Mouse (Mus musculus): ENCODE measurements around the gene Hjurp. TPM values are rescaled to one million over a fixed set of nuclear protein-coding genes. Genes with fewer than 3 reads are reported as not detected.

The Hjurp gene
- polyA plus RNA-seq, 1 experiment, result 56.1 TPM

DNA sequence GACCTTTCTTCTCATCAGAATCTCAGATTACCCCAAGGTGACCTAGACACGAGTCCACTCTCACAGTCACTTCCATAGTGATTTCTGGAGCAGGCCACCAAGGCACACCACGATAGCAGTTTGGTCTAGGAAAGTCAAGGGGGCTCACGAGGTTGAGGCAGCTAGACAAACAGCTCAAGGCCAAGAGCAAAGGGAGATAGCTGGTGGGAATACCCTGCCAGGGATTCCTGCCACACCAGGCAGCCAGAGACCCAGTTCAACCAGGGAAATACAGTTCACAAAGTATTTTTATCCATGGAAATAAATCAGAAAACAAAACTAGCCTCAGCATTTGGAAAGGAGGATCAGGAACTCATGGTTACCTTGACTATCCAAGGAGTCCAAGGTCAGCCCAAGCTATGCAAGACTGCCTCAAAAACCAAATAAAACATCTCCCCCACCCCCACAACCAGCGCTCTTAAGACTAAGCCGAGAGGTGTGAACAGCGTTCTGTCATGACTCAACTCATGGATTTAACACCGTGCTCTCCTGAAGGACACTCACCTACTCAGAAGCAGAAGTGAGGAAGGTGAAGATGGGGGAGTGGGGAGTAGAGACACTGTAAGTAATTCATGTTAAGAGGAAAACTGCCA lies 13.1 kb downstream of the Hjurp start:
- no peak for DNase-seq (ENCODE audit: extremely low spot score in 1 of 2, low spot score in 1 of 2)

- no peak for DNase-seq (ENCODE audit: extremely low spot score in 1 of 2, low spot score in 1 of 2)
Observed at GRCm38 (mm10) chr1:88263778-88264177, 13.7 kb downstream of the Hjurp start.

GRCm38 (mm10) chr1:88262961-88263360 lies 14.5 kb downstream of the Hjurp start:
- DNase-seq (ENCODE audit: extremely low spot score in 1 of 2, low spot score in 1 of 2), result no peak

- no peak for DNase-seq (ENCODE audit: extremely low spot score in 1 of 2, low spot score in 1 of 2)
Observed at GRCm38 (mm10) chr1:88262255-88262654, 15.2 kb downstream of the Hjurp start.

GRCm38 (mm10) chr1:88261706-88262105 lies 15.7 kb downstream of the Hjurp start:
- no peak for DNase-seq (ENCODE audit: extremely low spot score in 1 of 2, low spot score in 1 of 2)

- no peak for DNase-seq (ENCODE audit: extremely low spot score in 1 of 2, low spot score in 1 of 2)
Observed at GRCm38 (mm10) chr1:88260604-88261377, 16.6 kb downstream of the Hjurp start.

DNA sequence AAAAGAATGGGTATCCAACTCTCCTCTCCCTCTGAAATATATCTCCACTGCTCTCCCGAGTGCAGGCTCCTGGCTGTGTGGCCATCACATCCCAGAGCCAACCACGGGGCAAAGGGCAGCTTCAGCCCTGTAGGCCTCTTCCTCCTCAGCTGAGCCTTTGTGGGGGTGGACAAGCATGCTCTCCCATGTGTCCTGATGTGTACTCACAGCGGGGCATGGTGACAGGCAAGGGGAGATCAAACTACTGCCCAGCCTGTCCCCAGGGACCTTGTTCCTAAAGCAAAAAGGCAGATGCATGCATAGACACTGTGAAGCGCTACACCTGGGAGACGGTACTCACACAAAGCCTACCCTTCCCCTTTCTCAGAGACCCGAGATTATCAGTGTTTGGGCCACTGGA lies 17.3 kb downstream of the Hjurp start:
- no peak for DNase-seq (ENCODE audit: extremely low spot score in 1 of 2, low spot score in 1 of 2)

DNA sequence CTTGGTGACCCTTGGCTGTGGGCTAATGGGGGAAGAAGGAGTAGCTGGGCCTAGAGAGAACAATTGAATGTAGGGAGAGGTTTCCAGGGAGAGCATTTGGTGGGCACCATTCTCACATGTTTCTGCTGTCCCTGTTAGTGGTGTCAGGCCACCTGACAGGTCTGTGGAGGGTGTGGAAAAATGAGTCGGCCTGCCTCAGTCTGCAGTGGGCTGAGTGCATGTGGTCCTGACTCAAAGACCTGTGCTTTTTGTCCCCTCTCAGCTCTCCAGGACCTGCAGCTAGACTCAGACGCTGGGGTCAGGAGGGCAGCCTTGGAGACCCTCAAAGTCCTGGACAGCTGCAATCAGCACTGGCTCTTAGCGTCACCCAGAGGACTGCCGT lies 17.8 kb downstream of the Hjurp start:
- no peak for DNase-seq (ENCODE audit: extremely low spot score in 1 of 2, low spot score in 1 of 2)

GRCm38 (mm10) chr1:88258881-88259642 lies 18.4 kb downstream of the Hjurp start:
- DNase-seq (ENCODE audit: extremely low spot score in 1 of 2, low spot score in 1 of 2), result no peak

DNA sequence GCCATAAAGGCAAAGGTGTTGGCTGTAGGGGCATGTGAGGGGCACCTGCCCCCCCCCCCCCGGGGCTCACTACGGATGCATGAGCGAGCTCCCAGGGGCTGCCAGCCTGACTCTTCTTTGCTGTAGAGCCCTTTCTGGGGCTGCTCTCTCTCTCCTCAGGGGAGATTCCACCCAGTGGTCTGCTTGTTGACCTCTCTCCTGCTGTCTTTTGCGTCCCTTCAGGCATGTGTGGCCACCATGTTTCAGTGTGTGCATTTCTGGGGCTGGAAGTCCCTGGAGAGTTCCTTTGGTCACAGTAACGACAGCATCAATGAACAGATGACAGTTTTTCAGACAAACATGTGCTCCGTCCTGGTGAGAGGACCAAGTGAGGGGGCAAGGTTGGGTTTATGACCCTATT lies 19.1 kb downstream of the Hjurp start:
- no peak for DNase-seq (ENCODE audit: extremely low spot score in 1 of 2, low spot score in 1 of 2)

DNA sequence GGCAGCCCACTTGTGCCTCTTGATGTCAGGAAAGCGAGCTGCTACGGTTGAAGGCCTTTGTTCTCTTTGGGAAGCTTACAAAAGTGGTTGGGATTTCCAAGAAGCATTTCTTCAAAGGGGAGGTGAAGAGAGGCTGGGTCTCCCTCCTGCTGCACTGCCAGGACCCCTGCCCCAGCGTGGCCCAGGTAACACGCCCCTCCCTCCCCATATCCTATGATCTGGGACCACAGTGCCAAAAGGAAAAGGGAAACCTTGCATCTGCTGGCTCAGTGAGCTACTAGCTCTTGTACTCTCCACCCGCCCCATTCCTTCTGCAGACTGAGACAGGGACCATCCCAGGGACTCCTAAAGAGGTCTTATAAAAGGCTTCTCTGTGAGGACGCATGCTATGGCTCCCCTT lies 19.8 kb downstream of the Hjurp start:
- no peak for DNase-seq (ENCODE audit: extremely low spot score in 1 of 2, low spot score in 1 of 2)

GRCm38 (mm10) chr1:88256886-88257663 lies 20.4 kb downstream of the Hjurp start:
- DNase-seq (ENCODE audit: extremely low spot score in 1 of 2, low spot score in 1 of 2), result no peak

- DNase-seq (ENCODE audit: extremely low spot score in 1 of 2, low spot score in 1 of 2), result no peak
Observed at GRCm38 (mm10) chr1:88255989-88256754, 21.3 kb downstream of the Hjurp start.

DNA sequence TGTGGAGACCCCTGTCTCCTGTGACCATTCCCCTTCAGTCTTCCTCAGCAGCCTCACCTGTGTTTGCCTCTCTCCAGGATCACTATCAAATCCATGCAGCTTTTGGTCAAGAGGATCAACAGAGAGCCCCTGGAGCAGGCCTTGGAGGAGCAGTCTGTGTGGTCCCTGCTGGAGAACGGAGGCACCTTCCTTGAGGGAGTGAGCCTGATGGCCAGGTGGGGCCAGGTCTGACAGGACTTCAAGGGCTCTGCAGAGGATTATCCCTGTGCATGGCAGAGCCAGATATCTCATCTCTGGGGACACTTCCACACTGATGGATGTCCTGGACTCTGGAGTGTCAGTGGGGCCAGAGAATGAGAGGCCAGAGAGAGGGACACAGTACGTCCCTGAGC lies 22.0 kb downstream of the Hjurp start:
- no peak for DNase-seq (ENCODE audit: extremely low spot score in 1 of 2, low spot score in 1 of 2)

- DNase-seq (ENCODE audit: extremely low spot score in 1 of 2, low spot score in 1 of 2), result no peak
Observed at GRCm38 (mm10) chr1:88254793-88255465, 22.5 kb downstream of the Hjurp start.

DNA sequence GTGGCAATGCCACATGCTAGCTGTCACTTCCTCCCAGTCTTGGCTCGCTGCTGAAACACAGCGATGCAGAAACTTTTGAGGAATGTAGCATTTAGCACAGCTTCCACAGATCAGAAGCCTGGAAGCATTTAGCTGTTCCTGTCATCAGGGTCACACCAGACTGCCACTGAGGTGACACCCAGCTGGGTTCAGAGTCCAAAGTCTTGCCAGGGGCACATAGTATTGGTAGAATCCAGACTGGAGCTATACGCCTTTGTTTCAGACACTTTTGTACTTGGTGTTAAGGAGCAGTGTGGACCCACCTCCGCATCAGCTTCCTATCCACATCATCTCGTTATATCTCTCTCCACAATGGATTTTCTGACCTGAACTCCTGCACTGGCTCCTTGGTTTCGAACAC lies 23.9 kb downstream of the Hjurp start:
- DNase-seq (ENCODE audit: extremely low spot score in 1 of 2, low spot score in 1 of 2), result no peak

DNA sequence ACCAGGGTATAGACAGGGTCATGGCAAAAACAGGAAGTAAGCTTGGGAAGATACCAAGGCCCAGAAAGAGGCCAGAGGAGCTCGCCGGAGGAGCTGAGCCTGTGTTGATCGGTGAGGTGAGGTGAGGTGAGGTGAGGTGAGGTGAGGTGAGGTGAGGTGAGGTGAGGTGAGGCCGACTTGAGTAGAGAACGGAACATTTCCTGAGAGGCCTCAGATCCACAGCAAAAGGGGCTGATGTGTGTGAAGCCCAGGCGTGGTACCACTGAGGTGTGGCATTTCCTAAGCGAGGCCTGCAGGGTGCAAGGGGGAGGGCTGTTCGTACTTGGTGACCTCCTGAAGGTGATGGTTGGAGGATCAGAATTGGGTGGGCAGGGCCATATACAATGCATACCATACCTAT lies 24.3 kb downstream of the Hjurp start:
- DNase-seq (ENCODE audit: extremely low spot score in 1 of 2, low spot score in 1 of 2), result no peak

DNA sequence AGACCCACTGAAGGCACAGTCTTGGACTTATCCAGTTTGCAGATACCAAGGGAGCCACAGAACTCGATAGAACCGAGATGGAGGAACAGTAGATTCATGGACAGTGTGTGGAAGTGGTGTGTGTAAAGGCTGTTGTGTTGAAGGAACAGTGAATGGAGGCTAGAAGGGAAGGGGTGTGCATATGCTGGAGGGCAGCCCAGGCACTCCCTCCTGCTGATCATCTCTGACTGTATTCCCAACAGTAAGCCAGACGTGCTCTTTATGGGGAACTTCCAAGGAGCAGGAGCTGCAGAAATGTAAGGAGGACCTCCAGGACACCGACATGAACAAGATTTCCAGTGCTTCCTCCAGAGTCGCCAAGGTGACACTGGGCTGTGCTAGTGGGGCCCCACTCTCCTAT lies 27.4 kb downstream of the Hjurp start:
- no peak for DNase-seq (ENCODE audit: extremely low spot score in 1 of 2, low spot score in 1 of 2)

GRCm38 (mm10) chr1:88249596-88249995 lies 27.8 kb downstream of the Hjurp start:
- no peak for DNase-seq (ENCODE audit: extremely low spot score in 1 of 2, low spot score in 1 of 2)

DNA sequence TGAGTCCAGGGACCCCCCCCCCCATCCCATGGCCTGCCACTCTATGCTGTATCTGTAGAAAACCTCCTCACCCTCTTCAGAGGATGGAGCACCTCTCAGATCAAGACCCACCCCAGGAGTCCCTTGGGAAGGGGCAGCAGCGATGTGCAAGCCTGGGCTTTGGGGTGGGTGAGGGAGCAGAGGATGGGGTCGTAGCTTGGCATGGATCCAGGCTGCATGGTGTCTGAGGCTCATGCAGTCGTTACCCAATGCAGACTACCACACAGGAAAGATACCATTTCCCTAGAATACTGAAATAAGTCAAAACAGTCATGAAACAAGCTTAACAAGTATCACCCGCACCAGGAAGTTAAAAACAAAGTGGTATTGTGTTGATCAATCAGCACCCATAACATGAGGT lies 28.8 kb downstream of the Hjurp start:
- DNase-seq (ENCODE audit: extremely low spot score in 1 of 2, low spot score in 1 of 2), result no peak
